Mouse (Mus musculus) C2C12 (cell line): Measurements from ENCODE around the gene Tet2.

Experiments used
- CEBPB ChIP-seq: IDR thresholded peaks from one replicate; pipeline ENCODE4 v1.6.1; 2011; ENCODE audit warnings: low read depth, mild to moderate bottlenecking, control low read depth, moderate library complexity
- CTCF ChIP-seq: IDR thresholded peaks from one replicate; pipeline ENCODE4 v1.5.1; 2011; ENCODE audit not compliant: control insufficient read depth, insufficient read depth, insufficient read length
- FOSL1 ChIP-seq: IDR thresholded peaks from one replicate; pipeline ENCODE4 v1.8.0; 2011; ENCODE audit warnings: mild to moderate bottlenecking, low read length; ENCODE audit not compliant: poor library complexity, insufficient read depth, severe bottlenecking
- MAX ChIP-seq: IDR thresholded peaks from one replicate; pipeline ENCODE4 v1.6.1; 2011; ENCODE audit warnings: mild to moderate bottlenecking, control low read depth
- MYOG ChIP-seq: IDR thresholded peaks from one replicate; pipeline ENCODE4 v1.6.1; 2011; ENCODE audit not compliant: control insufficient read depth, insufficient read length; ENCODE audit errors: extremely low read depth
- USF1 ChIP-seq: IDR thresholded peaks from one replicate; pipeline ENCODE4 v1.6.1; 2011; ENCODE audit warnings: low read depth, mild to moderate bottlenecking, control low read depth, moderate library complexity

DNA sequence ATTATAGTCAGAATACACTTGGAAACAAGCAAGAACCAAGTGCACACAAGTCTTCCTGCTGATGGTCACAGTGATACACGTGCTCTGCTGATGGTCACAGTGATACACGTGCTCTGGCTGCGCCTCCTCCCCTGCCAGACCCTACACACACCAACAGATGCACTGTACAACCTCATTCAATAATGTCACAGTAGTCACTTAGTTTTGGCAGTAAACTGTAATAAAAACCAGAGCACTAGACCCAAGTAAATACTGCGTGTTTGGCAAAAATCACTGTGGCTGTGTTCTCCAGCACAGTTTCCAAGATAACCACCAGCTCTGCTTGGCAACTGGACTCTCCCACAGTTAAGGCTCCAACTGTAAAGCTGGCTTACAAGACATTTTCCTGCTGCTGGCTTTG, 4.9 kb downstream of the Tet2 start:
- TF ChIP-seq CTCF, result no peak
- no peak for TF ChIP-seq CEBPB
- no peak for TF ChIP-seq USF1
- TF ChIP-seq MAX, result no peak
- no peak for TF ChIP-seq FOSL1
- TF ChIP-seq MYOG, result no peak
